Mouse (Mus musculus) intestine, embryonic 14.5 days (tissue): ENCODE data around the gene Cdkn1b. TPM values are rescaled to one million over a fixed set of nuclear protein-coding genes. Genes with fewer than 3 reads are reported as not detected.
A peak's percentile ranks its signal among the peaks of the same experiment; 100 is the strongest.

Experiments used
- ATAC-seq: fragments of 200-750 bp; cut with Nextera tagmentation; replicated peaks from 2 replicates; pipeline ENCODE4 v1.8.0; 2017; ENCODE audit warnings: low read depth, moderate number of reproducible peaks, moderate TSS enrichment, moderate library complexity; ENCODE audit not compliant: low FRiP score, low TSS enrichment
- DNase-seq: peaks from one replicate; pipeline ENCODE4 v3.0.0-alpha.2; 2018; ENCODE audit warnings: low spot score
- H3K27ac ChIP-seq: fragments of 300-500 bp; sonication (generic); 2 replicates; pipeline ENCODE4 v1.5.1; 2014; ENCODE audit warnings: low read depth, mild to moderate bottlenecking, control low read depth
- H3K27me3 ChIP-seq: fragments of 300-500 bp; sonication (generic); replicated peaks from 2 replicates; pipeline ENCODE4 v1.6.1; 2014; ENCODE audit warnings: low read length, control low read depth; ENCODE audit not compliant: control insufficient read depth, insufficient read depth
- H3K36me3 ChIP-seq: fragments of 300-500 bp; sonication (generic); 2 replicates; pipeline ENCODE4 v1.6.1; 2014; ENCODE audit warnings: low read length, control low read depth; ENCODE audit not compliant: control insufficient read depth, insufficient read depth
- H3K4me1 ChIP-seq: fragments of 300-500 bp; sonication (generic); replicated peaks from 2 replicates; pipeline ENCODE4 v1.6.1; 2014; ENCODE audit warnings: low read length, control low read depth, mixed read lengths; ENCODE audit not compliant: control insufficient read depth, insufficient read depth
- H3K4me2 ChIP-seq: fragments of 300-500 bp; sonication (generic); 2 replicates; pipeline ENCODE4 v1.6.1; 2014; ENCODE audit warnings: low read length
- H3K4me3 ChIP-seq: fragments of 300-500 bp; sonication (generic); 2 replicates; pipeline ENCODE4 v1.5.1; 2014; ENCODE audit warnings: low read depth, low read length, control low read depth, mixed read lengths
- H3K9ac ChIP-seq: fragments of 300-500 bp; sonication (generic); 2 replicates; pipeline ENCODE4 v1.6.1; 2014; ENCODE audit warnings: mild to moderate bottlenecking, low read length
- H3K9me3 ChIP-seq: fragments of 300-500 bp; sonication (generic); 2 replicates; pipeline ENCODE4 v1.6.1; 2016; ENCODE audit warnings: low read length, control low read depth; ENCODE audit not compliant: control insufficient read depth
- WGBS: fragments of 180-500 bp; shearing (Covaris S2); extraction: QIAGEN DNeasy Blood & Tissue Kit; methylation state at CpG from one replicate; pipeline ENCODE4 v1.1.7; 2014; 5-methylcytosine and 5-hydroxymethylcytosine counted together
- polyA plus RNA-seq: library from polyadenylated mRNA; unstranded; fragments of >200 nt; fragmentation: Nextera tagmentation; extraction: Ambion mirVana; gene quantifications from 2 replicates; pipeline ENCODE4 v1.2.1, GENCODE M21; 2014

Gene Cdkn1b
- polyA plus RNA-seq, 1 experiment from 2014 or later = 15.8 TPM

DNA sequence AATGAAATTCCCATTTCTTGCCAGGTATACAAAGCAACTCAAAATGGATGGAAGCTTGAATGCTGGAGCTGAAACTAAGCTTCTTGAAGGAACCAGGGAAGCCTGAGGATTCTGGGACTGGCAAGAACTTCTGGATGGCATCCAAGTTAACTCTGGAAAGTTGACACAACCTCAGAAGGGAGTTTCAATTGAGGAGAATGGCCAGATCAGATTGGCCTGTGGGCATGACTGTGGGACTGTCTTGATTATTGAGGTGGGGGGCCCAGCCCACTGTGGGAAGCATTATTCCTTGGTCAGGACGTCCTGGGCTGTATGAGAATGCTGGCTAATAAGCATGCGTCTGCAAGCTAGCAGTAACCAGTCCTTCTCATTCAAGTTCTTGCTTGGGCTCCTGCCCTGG, 40.2 kb upstream of the Cdkn1b start:
- 72% methylated on average over 2 of the region's 2 CpGs for WGBS
- Histone ChIP-seq H3K9ac (no peak overlapping the region), H3K27ac (no peak overlapping the region), H3K36me3 (0 out of 2 replicates have a peak, but pooled peaks cover 3% of the 10 kb centered on the region), H3K4me3 (no peak overlapping the region), H3K27me3 (no peaks in the 10 kb centered on the region), H3K4me1 (no peaks in the 10 kb centered on the region), H3K4me2 (no peak overlapping the region), H3K9me3 (no peaks in the 10 kb centered on the region)
- ATAC-seq = no peak
- DNase-seq = no peak

GRCm38 (mm10) chr6:134883661-134884060, 36.5 kb upstream of the Cdkn1b start:
- no peak for ATAC-seq
- no peak for DNase-seq

DNA sequence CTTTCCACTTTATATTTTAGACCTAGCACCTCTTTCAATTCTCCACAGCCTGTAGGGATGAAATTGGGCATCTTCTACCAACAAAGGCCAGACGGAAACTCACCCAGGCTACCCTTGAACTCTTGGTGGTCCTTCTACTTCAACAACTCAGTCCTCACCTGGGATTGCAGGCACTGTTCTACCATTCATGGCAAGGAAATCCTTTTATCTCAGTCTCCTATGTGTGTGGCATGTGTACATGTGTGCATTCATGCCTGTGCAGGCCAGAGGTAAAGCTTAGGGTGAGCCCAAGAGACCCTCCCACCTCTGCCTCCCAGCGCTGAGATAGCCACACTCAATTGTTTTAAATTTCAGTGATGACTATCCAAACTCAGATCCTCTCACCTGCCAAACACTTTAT, 34.7 kb upstream of the Cdkn1b start:
- H3K9ac ChIP-seq = no peak overlapping the region
- H3K4me3 ChIP-seq = no peak overlapping the region
- H3K4me1 ChIP-seq = no peaks in the 10 kb centered on the region; the same call in 1 of the 2 replicates
- no peak overlapping the region for H3K27ac ChIP-seq
- 85% methylated on average over 2 of the region's 2 CpGs for WGBS
- H3K9me3 ChIP-seq = no peaks in the 10 kb centered on the region
- no peak for DNase-seq
- no peaks in the 10 kb centered on the region for H3K27me3 ChIP-seq
- ATAC-seq = no peak
- H3K36me3 ChIP-seq = 0 out of 2 replicates have a peak, but pooled peaks cover 3% of the 10 kb centered on the region
- no peak overlapping the region for H3K4me2 ChIP-seq

More at GRCm38 (mm10) chr6:134883661-134884060, 36.5 kb upstream of the Cdkn1b start:
- Histone ChIP-seq H3K4me1 (no peaks in the 10 kb centered on the region; the same call in 1 of the 2 replicates), H3K27ac (no peak overlapping the region), H3K4me2 (no peak overlapping the region), H3K36me3 (0 out of 2 replicates have a peak, but pooled peaks cover 3% of the 10 kb centered on the region), H3K27me3 (no peaks in the 10 kb centered on the region), H3K9me3 (no peaks in the 10 kb centered on the region), H3K9ac (no peak overlapping the region), H3K4me3 (no peak overlapping the region)
- WGBS = 76% methylated on average over 4 of the region's 4 CpGs

DNA sequence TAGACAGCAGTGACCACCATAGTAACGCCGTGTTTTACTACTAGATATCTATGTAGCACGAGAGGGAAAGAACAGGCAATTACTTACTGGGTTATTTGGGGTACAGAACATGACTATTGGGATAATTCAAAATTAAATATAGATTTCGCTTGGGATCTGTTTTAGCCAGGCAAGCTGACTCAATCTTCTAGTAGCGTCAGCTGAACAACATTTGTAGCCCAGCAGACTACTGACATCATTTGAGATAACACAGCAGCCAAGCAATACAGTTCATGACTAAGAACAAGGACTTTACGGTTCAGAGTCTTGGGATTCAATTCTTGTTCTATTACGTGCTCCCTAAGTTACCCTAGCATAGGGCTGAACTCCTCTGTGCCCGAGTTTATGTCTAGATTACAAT, 33.7 kb upstream of the Cdkn1b start:
- ATAC-seq = no peak
- H3K4me2 ChIP-seq = no peak overlapping the region
- no peak overlapping the region for H3K9ac ChIP-seq
- no peak overlapping the region for H3K4me3 ChIP-seq
- H3K36me3 ChIP-seq = 0 out of 2 replicates have a peak, but pooled peaks cover 3% of the 10 kb centered on the region
- H3K27me3 ChIP-seq = no peaks in the 10 kb centered on the region
- H3K4me1 ChIP-seq = no peaks in the 10 kb centered on the region; the same call in 1 of the 2 replicates
- 83% methylated on average over 8 of the region's 8 CpGs for WGBS
- H3K9me3 ChIP-seq = no peaks in the 10 kb centered on the region
- H3K27ac ChIP-seq = no peak overlapping the region
- DNase-seq = no peak

GRCm38 (mm10) chr6:134887008-134887407, 33.2 kb upstream of the Cdkn1b start:
- WGBS = 49% methylated on average over 5 of the region's 5 CpGs
- peak overlapping the region; percentile 34 for H3K4me2 ChIP-seq
- ATAC-seq (no peak), DNase-seq (no peak)
- H3K9ac ChIP-seq = no peak overlapping the region
- H3K36me3 ChIP-seq = 0 out of 2 replicates have a peak, but pooled peaks cover under 1% of the 10 kb centered on the region
- peak overlapping the region; percentile 22; the same call in 1 of the 2 replicates for H3K4me3 ChIP-seq
- no peaks in the 10 kb centered on the region; the same call in 1 of the 2 replicates for H3K4me1 ChIP-seq
- H3K27ac ChIP-seq = no peak overlapping the region
- no peaks in the 10 kb centered on the region for H3K9me3 ChIP-seq
- no peaks in the 10 kb centered on the region for H3K27me3 ChIP-seq

GRCm38 (mm10) chr6:134887711-134888449, 32.3 kb upstream of the Cdkn1b start:
- no peaks in the 10 kb centered on the region; the same call in 1 of the 2 replicates for H3K4me1 ChIP-seq
- DNase-seq (peak; percentile 64), ATAC-seq (0 out of 2 replicates have a peak, but pooled peaks have one; percentile 60)
- 4% methylated on average over 10 of the region's 10 CpGs for WGBS
- no peaks in the 10 kb centered on the region for H3K9me3 ChIP-seq
- no peak overlapping the region for H3K9ac ChIP-seq
- H3K4me2 ChIP-seq = peak overlapping the region; percentile 34
- H3K27me3 ChIP-seq = no peaks in the 10 kb centered on the region
- H3K36me3 ChIP-seq = no peaks in the 10 kb centered on the region
- H3K27ac ChIP-seq = peak overlapping the region; percentile 39; the same call in 1 of the 2 replicates
- H3K4me3 ChIP-seq = peak overlapping the region; percentile 22

DNA sequence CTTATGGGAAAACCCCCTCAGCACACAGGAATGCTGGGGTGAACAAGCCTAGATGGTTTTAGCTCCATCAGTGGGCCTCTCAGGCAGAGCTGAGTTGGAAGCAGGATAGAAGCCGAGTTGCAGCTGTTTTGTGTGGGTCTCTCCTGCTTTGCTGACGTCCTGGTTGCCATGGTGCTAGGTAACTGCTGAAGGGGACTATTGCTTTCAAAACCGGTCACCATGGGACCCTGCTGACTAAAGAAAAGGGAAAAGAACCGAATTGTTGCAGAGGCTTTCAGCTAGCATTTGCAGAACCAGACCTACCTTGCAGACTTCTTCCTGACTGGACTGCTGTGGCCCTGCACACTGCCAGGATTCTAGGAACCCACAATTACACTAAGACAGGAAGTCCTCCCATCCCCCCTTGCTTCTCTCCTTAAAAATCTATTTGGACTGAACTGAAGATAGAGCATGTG, 31.6 kb upstream of the Cdkn1b start:
- 9% methylated on average over 4 of the region's 4 CpGs for WGBS
- Histone ChIP-seq H3K27ac (no peak overlapping the region), H3K4me1 (no peaks in the 10 kb centered on the region; the same call in 1 of the 2 replicates), H3K9ac (no peak overlapping the region), H3K4me3 (no peak overlapping the region), H3K4me2 (peak overlapping the region; percentile 34; the same call in 1 of the 2 replicates), H3K27me3 (no peaks in the 10 kb centered on the region), H3K36me3 (no peaks in the 10 kb centered on the region), H3K9me3 (no peaks in the 10 kb centered on the region)
- ATAC-seq (no peak), DNase-seq (no peak)

DNA sequence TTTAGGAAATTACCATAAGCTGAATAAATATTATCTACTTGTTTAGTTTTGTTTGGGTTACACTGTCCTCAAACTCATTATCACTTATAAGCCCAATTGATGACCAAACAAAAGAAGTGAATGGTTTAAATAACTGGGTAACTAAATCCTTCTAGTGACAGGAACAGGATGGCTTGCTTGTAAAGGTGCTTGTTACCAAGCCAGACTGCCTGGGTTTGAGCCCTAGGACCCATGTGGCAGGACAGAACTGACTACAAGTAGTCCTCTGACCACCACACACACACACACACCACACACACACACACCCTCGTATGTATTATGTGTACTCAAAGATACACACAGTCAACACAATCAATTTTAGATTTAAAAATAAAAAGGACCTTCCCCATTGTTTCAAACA, 30.4 kb upstream of the Cdkn1b start:
- H3K9me3 ChIP-seq = no peaks in the 10 kb centered on the region
- H3K4me1 ChIP-seq = no peaks in the 10 kb centered on the region; the same call in 1 of the 2 replicates
- H3K27ac ChIP-seq = no peak overlapping the region
- no peak for ATAC-seq
- H3K27me3 ChIP-seq = no peaks in the 10 kb centered on the region
- H3K36me3 ChIP-seq = no peaks in the 10 kb centered on the region
- H3K4me3 ChIP-seq = no peak overlapping the region
- no peak overlapping the region for H3K4me2 ChIP-seq
- WGBS = 74% methylated on average over 1 of the region's 1 CpGs
- no peak overlapping the region for H3K9ac ChIP-seq
- no peak for DNase-seq
